Mouse (Mus musculus) T-helper 1 cell (primary cell): ENCODE measurements around the gene Gli2.

ENCODE experiments used
- in situ Hi-C: fragments of 300-600 bp; cut with MboI, MseI; formaldehyde crosslinking; loops from one replicate; pipeline ENCODE4 v1.15.1; 2025; ENCODE audit warnings: high pct_unique_total_duplicates

Gene Gli2

GRCm38 (mm10) chr1:118799322-118800116, 253.9 kb downstream of the Gli2 start:
- in situ Hi-C loops, result no loop called here

DNA sequence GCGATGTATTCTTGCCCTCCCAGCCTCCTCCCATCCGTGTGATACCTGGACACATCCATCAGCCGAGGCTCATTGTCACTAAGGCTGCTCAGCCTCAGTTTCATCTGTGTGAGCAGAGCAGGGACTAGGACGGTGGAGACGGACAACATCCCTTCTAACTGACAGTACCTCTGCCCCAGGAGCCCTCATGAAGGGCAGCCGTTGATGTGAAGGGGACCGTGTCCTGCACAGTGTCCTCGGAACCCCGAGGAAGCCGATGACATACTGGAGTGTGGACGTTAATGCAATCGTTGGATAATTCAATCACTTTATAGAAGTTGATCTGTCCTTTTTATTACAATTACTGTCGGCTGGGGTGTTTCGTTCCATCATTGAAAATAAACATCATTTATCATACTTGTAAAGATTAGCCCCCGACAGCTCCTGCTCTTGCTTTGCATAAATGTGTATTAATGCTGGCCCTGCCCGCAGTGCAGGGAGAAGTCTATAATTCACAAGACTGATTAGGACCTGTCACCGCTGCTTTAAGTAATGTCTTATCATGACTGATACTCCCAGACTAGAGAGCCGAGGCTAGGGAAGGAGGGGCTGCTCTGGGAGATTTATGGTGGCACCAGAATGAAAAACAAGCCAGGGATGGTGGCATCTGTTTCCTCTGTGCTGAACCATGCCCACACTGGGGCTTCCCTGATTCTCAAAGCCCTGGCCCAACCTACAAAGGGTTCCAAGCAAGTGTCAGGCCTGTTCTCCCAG, 257.8 kb downstream of the Gli2 start:
- in situ Hi-C loops, result no loop called here

DNA sequence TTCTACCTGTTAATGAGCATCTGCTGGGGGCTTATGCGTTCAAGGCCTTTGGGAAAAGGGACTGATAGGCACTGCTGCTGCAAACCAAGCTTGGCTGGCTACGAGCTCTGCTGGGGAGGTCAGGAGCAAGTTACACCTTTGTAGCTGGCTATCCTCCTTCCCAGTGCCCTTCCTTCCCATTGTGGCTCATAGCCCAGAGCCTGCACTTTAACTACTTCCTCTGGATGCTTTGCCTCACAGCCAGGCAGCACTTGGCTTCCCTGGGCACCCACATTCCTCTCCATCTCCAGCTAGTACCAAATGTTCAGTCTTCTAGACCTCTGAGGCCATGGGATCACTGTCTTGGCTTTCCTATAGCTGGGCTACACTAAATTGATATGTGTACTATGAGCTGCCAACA, 263.5 kb downstream of the Gli2 start:
- in situ Hi-C loops, result no loop called here

GRCm38 (mm10) chr1:118789468-118789867, 264.0 kb downstream of the Gli2 start:
- in situ Hi-C loops, result no loop called here

GRCm38 (mm10) chr1:118788813-118789212, 264.6 kb downstream of the Gli2 start:
- in situ Hi-C loops, result no loop called here

GRCm38 (mm10) chr1:118787486-118787885, 265.9 kb downstream of the Gli2 start:
- in situ Hi-C loops, result no loop called here
